Mouse (Mus musculus) cerebellum, adult 9-11 months (tissue): ENCODE data around the gene Nsrp1.
A peak's percentile ranks its signal among the peaks of the same experiment; 100 is the strongest.

Experiments used
- DNase-seq: peaks from one replicate; pipeline ENCODE4 v3.0.0; 2022

The Nsrp1 gene

GRCm38 (mm10) chr11:77041891-77042290 is 36.3 kb downstream of the Nsrp1 start:
- DNase-seq, result no peak

GRCm38 (mm10) chr11:77031151-77031934 is 46.9 kb downstream of the Nsrp1 start:
- DNase-seq, result no peak

- DNase-seq, result no peak
Observed at GRCm38 (mm10) chr11:77028157-77028556, 50.1 kb downstream of the Nsrp1 start.

GRCm38 (mm10) chr11:77026559-77026958 is 51.7 kb downstream of the Nsrp1 start:
- DNase-seq, result no peak

- no peak for DNase-seq
Observed at GRCm38 (mm10) chr11:77021749-77022396, 56.4 kb downstream of the Nsrp1 start.

- DNase-seq, result no peak
Observed at GRCm38 (mm10) chr11:77019539-77019938, 58.7 kb downstream of the Nsrp1 start.

GRCm38 (mm10) chr11:77018046-77018445 is 60.2 kb downstream of the Nsrp1 start:
- DNase-seq, result no peak

- no peak for DNase-seq
Observed at GRCm38 (mm10) chr11:77010762-77011475, 67.3 kb downstream of the Nsrp1 start.

GRCm38 (mm10) chr11:77009069-77010025 is 68.9 kb downstream of the Nsrp1 start:
- no peak for DNase-seq

- no peak for DNase-seq
Observed at GRCm38 (mm10) chr11:77006616-77007015, 71.6 kb downstream of the Nsrp1 start.

GRCm38 (mm10) chr11:77005881-77006280 is 72.4 kb downstream of the Nsrp1 start:
- DNase-seq, result no peak

- no peak for DNase-seq
Observed at GRCm38 (mm10) chr11:77002361-77002760, 75.9 kb downstream of the Nsrp1 start.

GRCm38 (mm10) chr11:77000741-77001140 is 77.5 kb downstream of the Nsrp1 start:
- no peak for DNase-seq

- no peak for DNase-seq
Observed at GRCm38 (mm10) chr11:76998705-76999226, 79.5 kb downstream of the Nsrp1 start.

GRCm38 (mm10) chr11:76997916-76998704 is 80.1 kb downstream of the Nsrp1 start, which contains the start of gene Slc6a4:
Gene Slc6a4 (plus strand): TSS chr11:76998603.
- DNase-seq, result no peak

GRCm38 (mm10) chr11:76997305-76997704 is 80.9 kb downstream of the Nsrp1 start:
- DNase-seq, result peak; percentile 59

GRCm38 (mm10) chr11:76995966-76996672 is 82.1 kb downstream of the Nsrp1 start:
- no peak for DNase-seq
